Mouse (Mus musculus) spleen, adult 12 weeks (tissue): ENCODE data around the gene Itga2b.
A peak's percentile ranks its signal among the peaks of the same experiment; 100 is the strongest.

Experiments used
- DNase-seq: peaks from one replicate; pipeline ENCODE4 v3.0.0; 2022; ENCODE audit warnings: low spot score

Itga2b gene

DNA sequence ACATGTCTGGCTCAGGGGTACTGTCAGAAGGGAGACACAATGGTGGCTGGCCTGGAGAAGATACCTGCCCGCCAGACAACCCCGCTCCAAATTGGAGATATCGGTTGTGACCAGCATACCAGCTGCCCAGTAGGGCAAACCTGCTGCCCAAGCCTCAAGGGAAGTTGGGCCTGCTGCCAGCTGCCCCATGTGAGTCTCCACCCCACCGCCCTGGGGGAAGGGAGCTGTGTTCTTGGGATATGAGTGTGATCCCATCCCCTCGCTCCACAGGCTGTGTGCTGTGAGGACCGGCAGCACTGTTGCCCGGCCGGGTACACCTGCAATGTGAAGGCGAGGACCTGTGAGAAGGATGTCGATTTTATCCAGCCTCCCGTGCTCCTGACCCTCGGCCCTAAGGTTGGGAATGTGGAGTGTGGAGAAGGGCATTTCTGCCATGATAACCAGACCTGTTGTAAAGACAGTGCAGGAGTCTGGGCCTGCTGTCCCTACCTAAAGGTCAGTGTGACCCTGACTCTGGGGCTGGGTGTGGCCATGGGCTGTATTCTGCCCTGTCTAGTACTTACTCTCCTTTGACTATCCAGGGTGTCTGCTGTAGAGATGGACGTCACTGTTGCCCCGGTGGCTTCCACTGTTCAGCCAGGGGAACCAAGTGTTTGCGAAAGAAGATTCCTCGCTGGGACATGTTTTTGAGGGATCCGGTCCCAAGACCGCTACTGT is 34.0 kb downstream of the Itga2b start:
- no peak for DNase-seq

DNA sequence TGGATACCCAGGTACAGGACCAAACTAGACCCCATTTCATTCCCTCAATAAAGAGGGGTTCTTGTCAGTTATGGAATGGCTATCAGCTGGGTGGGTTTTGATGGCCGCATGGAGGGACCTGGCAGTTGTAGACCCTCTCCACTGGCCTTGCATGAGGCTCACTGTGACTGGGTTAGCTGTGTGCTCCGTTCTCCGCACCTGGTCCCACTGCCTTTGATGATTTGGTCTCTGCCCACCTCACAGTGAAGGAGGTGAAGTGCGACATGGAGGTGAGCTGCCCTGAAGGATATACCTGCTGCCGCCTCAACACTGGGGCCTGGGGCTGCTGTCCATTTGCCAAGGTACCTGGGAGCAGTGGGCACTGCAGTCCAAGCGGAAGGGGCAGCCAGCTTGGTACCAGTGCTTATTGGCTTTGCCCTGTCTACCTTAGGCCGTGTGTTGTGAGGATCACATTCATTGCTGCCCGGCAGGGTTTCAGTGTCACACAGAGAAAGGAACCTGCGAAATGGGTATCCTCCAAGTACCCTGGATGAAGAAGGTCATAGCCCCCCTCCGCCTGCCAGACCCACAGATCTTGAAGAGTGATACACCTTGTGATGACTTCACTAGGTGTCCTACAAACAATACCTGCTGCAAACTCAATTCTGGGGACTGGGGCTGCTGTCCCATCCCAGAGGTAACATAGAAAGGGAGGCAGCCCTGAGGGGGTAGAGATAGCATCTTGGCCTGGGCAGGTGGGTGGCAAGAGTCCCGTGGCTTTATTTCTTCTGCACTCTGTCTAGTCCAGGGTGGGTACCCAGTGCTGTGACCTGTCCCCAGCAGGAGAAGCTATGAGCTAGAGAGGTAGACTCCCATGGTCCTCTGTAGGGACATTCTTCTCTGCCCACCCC is 34.9 kb downstream of the Itga2b start:
- no peak for DNase-seq

DNA sequence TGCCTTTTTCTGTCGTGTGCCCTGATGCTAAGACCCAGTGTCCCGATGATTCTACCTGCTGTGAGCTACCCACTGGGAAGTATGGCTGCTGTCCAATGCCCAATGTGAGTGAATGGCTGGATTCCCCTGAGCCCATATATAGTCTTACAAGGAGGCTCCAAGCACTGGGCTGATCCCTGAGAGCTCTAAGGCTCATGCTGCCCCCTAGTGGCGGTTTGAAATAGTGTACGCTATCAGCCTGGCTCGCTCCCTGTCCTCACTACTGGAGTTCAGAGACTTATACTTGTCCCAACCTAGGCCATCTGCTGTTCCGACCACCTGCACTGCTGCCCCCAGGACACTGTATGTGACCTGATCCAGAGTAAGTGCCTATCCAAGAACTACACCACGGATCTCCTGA is 35.5 kb downstream of the Itga2b start:
- peak; percentile 74 for DNase-seq

DNA sequence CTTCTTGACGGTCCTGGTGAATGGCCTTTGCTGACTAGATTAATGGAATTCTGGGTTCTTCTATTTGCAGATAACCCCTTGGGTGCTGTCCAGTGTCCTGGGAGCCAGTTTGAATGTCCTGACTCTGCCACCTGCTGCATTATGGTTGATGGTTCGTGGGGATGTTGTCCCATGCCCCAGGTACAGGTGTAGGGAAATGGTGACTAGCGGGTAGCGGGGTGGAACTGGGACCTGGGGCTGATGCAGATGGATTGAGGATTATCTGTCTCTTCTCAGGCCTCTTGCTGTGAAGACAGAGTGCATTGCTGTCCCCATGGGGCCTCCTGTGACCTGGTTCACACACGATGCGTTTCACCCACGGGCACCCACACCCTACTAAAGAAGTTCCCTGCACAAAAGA is 36.1 kb downstream of the Itga2b start:
- no peak for DNase-seq

DNA sequence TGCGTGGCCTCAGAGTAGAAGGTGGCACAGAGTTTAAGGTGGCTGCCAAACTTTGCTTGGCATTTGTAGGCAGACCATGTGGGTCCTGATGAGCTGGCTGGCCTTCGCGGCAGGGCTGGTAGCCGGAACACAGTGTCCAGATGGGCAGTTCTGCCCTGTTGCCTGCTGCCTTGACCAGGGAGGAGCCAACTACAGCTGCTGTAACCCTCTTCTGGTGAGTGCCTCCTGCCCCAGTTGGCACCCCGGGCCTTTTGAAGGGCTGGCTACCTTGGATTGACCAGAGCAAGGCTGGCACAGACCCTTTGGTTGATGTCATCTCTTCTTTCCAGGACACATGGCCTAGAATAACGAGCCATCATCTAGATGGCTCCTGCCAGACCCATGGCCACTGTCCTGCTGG is 37.0 kb downstream of the Itga2b start:
- no peak for DNase-seq

DNA sequence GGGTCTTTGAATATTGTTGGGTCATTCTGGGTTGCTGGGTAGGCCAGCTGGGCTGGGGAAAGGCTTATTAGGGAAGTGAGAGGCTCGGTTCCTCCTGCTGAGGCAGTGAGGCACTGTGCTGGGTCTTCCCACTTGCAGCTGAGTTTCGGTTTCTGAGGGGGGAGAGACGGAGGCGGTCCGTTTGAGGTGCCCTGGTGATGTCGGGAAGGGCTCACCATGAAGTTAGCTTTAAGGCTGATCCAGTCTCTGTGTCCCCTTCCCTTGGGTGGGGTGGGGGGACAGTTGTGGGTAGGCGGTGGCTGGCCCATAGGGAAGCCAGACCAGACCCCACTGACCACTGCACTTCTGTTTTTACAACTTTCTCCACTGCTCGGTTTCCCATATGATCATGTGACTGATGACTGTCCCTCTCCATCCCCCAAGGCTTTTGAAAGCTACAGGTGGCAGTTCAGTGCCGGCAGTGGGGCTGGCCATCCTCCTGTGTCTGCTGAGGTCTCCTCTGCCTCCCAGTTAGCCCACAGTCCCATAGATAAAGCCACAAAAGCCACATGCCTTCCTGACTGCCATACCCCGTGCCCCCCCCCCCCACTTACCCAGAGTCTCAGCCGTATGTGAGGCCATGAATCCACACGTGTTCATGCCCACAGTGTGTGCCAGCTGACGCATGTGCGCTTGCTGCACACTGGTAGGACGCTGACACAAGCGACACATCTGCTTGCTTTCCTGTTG is 37.6 kb downstream of the Itga2b start:
- DNase-seq = peak; percentile 47

DNA sequence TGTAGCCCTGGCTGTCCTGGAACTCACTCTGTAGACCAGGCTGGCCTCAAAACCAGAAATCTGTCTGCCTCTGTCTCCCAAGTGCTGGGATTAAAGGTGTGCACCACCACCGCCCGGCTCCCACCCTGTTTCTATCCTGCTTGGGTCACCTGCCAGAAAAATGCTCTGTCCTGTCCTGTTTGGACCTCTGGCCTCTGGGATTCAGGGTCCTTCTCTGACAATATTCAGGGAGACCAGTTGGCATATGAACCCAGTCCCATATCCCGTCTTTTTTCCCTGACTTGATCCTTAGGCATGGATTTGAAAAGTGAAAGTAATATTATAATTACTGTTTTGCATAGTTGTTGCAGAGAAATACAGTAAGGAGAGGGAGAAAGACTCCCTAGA is 38.2 kb downstream of the Itga2b start:
- DNase-seq = no peak

DNA sequence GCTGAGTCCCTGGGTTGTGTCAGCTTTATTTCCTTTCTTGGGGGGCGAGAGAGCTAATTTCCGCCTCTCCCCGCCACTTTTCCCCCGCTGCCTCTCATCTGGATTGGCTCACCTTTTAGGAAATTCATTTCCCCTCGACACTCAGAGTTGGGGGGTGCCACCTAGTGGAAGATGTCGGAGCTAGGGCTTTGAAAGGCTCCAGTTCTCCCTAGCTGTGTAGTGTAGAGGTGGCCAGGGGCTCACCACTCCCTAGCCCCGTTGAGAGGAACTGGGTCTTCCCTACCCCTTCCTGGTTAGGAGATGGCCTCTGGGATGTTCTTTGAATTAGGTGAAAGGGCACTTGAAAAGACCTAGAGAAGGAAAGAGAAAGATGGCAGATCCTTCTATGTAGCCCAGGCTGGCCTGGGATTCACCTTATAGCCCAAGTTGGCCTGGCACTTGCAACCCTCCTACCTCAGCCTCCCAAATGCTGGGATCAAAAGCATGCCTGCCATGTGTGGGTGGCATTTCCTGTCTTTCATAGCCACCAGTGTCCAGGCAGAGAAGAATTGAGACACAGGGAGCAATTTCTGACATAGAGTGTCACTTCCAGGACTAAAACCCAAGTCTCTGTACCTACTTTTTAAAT is 38.8 kb downstream of the Itga2b start:
- peak; percentile 67 for DNase-seq

DNA sequence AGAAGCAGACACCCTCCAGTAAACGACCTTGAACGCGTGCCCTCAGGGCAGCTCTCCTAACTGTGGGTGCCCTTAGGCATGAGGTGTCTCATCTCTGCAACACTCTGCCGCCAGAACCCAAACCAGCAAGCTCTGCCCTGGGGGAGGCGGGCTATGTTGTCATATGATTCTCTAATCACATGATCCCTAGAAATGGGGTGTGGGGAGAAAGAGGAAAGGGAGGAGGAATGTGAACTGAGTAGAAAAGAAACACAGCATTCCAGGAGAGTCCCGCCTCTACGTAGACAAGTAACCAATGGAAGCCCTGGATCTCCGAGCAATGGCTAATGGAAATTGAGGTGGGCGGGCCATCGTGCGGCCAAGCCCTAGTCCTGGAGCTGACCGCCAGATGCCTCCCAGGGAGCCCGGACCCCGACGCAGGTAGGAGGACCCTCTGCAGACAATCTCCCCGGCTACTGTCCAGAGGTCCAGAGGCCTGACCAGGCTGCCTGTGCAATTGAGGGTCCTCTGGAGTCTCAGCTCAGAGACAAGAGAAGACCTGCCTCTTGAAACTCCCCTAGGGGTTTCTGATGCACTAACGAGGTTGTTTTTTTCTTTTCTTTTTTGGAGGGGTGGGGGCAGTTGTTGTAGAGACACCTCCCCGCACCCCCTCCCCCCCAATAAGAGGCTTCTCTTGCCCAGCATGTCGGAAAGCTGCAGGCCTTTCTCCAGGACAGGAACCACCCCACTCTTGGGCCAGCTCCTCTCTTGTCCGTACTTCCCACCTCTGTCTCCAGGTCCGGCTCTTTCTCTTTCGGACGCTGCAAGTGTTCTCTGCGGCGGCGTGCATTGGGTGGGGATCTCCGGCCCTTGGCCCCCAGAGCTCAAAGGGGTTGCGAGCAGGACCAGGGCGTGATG is 39.6 kb downstream of the Itga2b start, which contains the start of gene Grn:
Grn (plus strand) TSS at position 195 of the 897 bp plus-strand sequence.
- peak; percentile 68 for DNase-seq

DNA sequence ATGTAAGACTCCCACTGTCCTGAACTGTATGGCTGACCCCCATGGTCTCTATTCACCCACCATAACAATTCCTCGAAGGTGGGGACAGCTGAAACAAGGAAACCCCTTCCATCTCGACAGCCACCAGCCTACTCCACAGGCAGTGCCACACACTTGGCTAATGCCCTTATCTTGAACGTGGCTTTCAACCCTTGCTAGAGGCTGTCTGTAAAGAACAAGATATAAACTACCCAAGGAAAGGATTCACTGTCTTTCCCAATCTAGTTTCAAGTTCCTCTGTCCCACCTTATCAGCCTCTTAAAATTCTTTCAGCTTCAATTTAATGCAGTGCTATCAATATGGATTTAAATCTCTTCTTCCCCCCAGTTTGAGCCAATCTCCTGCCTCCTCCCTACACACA is 40.4 kb downstream of the Itga2b start:
- DNase-seq = no peak

DNA sequence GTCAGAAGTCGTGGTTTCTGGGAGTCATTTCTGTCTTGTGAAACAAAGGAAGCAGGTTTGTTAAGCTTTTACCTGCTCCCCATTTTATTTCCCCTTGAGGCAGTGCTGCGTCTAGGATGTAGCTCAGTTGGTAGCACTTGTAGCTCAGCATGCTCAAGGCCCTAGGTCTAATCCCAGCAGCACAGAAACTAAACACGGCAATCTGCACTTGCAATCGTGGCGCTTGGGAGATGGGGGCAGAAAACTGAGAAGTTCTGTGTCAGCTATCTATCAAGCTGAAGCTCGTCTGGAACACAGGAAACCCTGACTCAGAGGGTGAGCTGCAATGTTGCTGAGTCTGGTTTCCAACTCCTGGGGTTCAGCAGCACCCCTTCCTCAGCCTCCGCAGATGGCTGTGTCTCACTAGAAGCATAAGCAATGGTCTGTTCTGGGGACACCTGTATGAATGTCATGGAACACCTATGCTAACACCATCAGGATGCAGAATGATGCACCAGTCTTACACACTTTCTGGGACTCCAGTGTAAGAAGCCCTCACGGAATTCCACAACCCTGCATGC is 40.9 kb downstream of the Itga2b start:
- no peak for DNase-seq

DNA sequence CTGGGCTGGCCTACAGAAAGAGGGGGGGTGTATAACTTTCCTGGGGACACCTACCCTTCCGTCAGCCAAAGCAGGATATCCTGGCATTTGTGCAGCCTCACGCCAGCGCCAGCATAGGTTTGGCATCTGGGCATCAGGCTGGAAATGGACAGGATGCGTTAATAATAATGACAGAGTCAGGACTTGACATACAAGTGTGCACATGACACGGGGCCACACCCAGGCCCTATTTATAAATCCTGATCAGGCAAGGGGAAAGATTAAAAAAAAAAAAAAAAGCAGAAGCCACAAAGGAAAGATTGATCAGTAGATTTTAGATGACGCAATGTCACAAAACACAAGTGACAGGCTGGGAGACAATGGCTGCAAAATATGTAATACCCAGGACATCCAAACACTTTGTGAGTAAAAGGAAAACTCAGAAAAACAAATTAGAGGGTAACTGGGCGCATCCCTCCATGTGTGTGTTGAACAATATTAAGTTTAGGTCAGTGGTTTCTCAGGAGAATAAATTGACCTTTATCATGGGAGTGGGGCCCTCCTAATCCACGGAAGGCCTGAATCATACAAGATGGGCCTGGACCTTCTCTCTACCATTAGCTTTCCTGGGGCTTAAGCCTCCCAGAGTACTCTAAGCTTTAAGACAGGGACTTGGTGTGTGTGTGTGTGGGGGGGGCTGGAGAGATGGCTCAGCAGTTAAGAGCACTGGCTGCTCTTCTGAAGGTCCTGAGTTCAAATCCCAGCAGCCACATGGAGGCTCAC is 44.2 kb downstream of the Itga2b start:
- DNase-seq = no peak

DNA sequence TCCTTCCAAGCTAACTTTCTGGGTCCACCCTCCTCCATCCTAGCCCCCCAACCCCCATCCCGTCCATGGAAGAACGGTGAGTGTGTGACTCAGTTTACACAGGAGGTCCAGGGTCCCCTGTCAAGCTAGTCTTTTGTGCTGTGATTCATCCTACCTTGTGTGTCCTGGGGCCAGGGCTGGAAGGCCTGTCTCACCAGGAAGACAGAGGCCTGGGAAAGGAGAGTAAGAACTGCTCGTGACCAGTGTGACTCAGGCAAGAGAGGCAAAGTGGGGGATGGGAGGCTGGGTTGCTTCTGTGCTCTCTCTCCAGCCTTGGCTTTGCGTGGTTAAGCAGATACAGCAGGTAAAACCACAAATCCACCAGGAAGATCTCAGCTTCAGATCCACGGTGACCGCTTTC is 45.3 kb downstream of the Itga2b start:
- no peak for DNase-seq

DNA sequence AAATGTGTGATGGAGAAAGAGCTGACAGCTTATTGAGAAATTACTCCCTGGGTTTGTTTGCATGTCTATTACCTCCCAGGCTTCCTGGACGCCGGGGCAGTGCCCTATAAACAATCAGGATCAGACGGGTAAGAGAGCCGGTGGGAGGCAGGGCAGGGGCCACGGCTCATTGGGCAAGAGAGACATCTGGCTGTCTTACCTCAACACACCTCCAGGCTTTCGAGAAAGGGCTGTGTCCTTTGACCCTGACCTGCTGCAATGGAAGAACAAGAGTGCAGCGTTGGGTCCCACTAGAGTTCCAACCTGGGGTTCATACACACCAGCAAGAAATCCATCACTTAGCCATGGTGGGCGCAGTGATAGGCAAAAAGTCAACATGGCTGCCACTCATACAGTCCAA is 48.4 kb downstream of the Itga2b start:
- no peak for DNase-seq

DNA sequence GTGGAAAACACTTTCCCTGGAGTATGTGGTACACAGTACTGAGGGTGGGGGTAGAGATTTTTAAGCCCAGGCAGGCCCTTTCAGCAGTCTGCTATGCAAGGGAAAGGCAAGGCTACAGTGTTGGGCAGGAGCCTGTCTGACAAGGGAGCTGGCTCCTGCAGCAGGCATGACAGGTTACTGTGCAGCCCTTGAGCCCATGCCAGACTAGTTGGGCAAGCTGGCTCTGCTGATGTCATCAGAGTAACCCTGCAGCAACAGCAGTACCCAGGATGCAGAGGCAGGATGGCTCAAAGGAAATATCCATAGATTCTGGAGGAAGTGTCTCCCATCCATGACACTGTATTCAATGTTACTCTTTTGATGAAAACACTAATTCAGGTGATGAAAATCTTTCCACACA is 51.0 kb downstream of the Itga2b start:
- no peak for DNase-seq

DNA sequence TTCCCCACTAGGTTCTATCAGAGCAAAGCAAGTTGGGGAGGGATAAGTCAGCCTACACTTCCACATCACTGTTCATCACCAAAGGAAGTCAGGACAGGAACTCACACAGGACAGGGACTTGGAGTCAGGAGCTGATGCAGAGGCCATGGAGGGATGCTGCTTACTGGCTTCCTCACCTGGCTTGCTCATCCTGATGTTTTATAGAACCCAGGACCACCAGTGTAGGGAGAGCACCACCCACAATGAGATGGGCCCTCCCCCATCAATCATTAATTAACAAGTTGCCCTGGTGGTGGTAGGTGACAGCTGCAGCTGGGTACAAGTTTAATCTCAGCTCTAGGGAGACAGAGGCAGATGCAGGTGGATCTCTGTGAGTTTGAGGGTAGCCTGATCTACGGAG is 52.8 kb downstream of the Itga2b start:
- no peak for DNase-seq

DNA sequence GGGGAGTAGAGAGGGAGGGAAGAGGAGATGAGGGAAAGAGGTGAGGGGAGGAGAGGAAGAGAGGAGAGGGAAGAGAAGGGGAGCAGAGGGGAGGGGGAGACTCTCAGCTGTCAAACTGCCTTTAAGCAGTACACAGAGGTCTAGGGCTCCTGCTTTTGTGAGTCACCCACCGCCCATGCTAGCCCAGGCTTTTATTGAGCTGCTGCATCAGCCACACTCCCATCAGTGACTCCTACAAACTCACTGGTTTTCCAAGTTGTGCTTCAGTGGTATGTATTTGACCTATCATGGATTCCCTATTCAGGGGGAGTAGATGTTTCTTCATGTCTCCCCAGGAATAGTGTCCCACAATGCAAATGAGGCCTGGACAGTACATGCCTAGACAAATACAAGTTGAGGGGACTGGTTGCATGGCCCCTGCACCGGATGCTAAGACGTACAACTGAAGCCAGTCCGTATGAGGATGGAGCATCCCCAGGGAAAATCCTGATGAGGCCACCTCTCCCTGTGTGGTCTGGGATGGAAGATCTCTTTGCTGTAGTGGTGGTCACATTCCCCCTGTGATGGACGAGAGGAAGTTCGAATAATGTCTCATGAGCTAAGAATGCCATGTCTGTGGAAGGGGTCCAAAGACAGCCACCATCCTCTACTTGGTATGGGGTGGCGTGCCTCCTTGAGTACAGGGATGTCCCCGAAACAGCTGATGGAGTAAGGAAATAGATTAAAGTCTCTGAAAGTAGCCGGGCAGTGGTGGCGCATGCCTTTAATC is 54.7 kb downstream of the Itga2b start:
- no peak for DNase-seq

DNA sequence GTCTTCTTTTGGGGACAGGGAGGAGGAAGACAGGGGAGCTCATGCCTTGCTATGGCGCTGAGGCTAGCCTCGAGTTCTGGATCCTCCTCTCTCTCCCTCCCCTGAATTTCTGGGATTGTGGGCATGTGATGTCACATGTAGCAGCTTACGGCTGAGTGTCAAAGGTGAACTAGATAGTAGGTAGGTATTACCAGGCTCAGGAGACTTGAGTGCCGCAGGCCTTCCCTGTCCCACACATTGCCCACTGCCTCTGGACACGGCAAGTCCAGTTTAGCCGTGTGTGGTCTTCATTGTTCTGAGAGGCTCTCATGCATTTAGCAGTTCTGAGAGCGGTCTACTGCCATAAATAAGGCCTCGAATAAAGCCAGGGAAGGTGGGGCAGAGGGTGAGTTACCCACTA is 56.9 kb downstream of the Itga2b start:
- DNase-seq = no peak

DNA sequence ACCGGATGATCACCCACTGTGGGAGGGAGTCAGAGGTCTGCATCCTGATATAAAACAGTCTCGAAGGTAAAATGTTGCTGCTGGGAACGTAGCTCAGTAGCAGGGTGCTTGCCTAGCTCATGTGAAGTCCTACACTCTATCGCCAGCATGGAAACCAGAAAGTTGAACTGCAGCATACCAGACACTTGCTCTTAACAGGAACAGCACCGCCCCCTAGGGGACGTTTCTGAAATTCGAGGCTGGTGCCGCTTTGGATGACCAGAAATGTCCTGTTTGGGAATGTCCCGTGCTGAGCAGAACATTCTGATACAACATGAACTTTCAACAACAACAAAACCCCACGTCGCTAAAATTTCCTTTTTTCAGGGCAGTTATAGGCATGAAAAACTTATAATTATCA is 58.2 kb downstream of the Itga2b start:
- peak; percentile 82 for DNase-seq
